Mouse (Mus musculus): ENCODE measurements around the gene Fbxo10.
"Not testable (repeated sequence)": the region's sequence is repeated elsewhere in the genome, so short reads cannot be mapped to it uniquely, and the experiment has no call there.

The Fbxo10 gene

DNA sequence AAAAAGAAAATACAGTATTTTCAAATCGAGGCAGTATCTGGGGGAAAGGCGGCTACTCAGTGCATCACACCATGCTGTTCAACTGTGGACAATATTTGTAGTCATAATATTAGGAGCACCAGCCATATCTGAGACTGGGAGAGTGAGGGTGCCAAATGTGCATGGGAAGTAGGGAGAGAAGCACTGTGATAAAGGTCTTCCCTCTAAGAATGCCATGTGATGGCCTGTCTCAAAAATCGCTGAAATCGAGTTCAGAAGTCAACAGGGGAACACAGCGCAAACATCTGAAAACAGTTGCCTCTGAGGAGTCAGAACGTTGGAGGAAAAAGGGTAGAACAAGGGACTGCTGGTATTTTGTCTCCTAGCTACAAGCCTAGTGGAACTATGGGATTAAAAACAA is 84.4 kb downstream of the Fbxo10 start:
- no peak for DNase-seq (ENCODE audit: low spot score)

DNA sequence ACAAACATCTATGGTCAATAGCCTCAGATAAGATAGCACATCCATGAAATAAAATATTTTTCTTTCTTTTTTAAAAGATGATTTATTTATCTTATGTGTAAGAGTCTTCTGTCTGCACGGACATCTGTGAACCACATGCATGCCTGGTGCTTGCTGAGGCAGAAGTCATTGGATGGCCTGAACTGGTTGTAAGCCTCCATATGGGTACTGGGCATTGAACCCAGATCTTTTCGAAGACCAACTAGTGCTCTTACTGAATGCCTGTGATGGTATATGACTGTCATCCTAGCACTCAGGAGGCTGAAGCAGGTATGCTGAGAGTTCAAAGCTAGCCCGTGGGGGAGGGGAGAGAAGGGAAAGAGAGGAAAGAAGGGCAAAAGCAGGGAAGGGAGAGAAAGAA is 86.3 kb downstream of the Fbxo10 start:
- DNase-seq (ENCODE audit: low spot score), result no peak

DNA sequence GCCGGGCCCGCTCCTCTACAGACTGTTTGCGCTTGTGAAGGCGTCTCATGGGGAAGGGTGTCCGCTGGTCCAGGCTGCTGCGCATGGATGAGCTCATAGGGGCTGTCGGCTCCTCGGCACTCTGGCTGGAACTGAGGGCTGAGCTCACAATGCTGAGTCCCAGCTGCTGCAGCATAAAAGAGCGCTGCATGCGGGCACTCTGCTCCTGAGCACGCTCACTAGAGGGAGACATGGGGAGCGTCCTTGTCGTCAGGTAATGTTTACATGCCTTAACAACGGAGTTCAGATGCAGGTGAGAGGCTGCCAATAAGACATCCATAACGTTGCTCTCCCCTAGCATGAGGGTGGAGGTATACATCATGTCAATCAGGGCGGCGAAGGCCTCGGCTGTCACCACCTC is 89.6 kb downstream of the Fbxo10 start:
- DNase-seq (ENCODE audit: low spot score), result no peak

DNA sequence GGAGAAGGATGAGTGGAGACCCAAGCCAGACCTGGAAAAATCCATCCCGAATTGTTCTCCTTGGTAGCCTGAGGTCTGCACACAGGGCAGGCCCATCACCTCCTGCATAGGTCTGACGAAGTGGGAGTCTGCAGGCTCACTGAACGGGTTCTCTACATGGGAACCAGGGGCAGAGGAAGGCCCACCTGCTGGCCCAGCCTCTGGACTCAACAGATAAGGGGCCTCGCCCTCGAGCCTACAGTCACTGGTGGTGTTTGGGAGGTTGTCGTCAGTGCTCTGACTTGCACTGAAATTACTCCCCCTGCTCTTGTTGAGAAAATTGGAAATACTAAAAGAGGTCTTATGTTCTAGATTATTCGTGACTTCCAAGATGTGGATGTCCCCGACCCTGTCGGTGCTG is 90.6 kb downstream of the Fbxo10 start:
- no peak for DNase-seq (ENCODE audit: low spot score)

DNA sequence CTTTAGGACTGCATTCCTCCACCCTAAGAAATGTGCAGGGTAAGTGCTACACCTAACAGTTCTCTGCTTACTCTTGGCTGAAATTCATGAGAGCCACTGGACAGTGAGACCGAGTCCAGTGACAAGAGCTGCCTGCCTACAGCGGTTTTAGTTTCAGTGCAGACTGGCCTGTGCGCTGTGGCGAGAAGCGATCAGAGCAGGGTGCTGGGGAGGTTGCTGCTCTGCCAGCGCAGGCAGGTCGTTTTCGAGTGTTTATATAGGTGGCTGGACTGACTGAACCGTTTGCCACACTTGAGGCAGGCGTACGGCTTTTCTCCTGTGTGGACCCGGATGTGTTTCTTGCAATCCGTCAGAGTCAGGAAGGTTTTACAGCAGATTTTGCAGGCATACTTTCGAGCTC is 91.2 kb downstream of the Fbxo10 start:
- not testable (repeated sequence) for DNase-seq (ENCODE audit: low spot score)

DNA sequence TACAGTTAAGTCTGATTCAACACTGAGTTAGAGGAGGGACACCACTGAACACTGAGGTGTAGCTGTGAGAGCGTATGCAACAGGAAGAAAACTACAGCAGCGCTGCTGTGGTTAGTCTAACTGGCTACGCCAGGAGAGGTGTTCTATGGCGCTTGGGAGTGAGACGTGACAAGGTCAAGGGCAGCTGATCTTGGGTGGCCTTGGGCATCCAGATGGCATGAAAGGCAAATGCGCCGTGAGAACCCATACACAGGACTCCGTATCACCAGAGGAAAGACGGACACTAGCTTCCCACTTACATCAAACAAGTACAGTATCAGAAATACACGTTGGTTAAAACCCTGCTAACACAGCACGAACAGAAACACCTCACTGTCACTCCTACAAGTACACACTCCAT is 92.1 kb downstream of the Fbxo10 start:
- DNase-seq (ENCODE audit: low spot score), result not testable (repeated sequence)

DNA sequence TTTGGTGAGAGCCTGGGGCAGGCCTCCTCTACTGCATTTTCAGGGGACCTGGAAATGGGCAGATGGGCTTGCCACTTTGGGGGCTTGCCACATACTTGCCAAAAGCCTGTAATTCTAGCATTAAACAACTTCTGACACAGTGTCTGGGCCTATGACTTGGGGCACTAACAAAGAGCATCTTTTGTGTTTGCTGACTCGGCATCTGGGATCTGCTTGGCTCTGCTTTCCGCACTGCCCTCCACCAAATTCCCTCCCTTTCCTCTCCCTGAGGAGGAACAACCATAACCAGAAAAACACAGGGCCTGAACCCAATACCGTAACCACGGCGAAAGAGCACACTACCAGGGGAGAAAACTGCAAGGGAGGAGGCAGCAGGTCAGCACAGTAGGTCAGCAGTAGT is 93.8 kb downstream of the Fbxo10 start:
- no peak for DNase-seq (ENCODE audit: low spot score)

All from ovary, postnatal 10 days (tissue).